Mouse (Mus musculus): ENCODE measurements around the gene Serpine1. TPM values are rescaled to one million over a fixed set of nuclear protein-coding genes. Genes with fewer than 3 reads are reported as not detected.

The Serpine1 gene
- total RNA-seq, 2 experiments from 2014 or later = 0.38 to 0.52 TPM

- no peak overlapping the region for H3K4me3 ChIP-seq
- H3K27ac ChIP-seq = peak overlapping the region; percentile 32; the same call in 1 of the 2 replicates
Observed at GRCm38 (mm10) chr5:137036211-137036610, 35.9 kb downstream of the Serpine1 start.

GRCm38 (mm10) chr5:137032641-137033074 is 39.4 kb downstream of the Serpine1 start:
- peak; percentile 81 to 82 for DNase-seq (ENCODE audit: low spot score in 2 of 2)
- H3K27ac ChIP-seq = peak overlapping the region; percentile 92
- H3K4me3 ChIP-seq = peak overlapping the region; percentile 72
- TF ChIP-seq CTCF (conservative IDR thresholded peaks at IDR 0.05) = no peak

More at GRCm38 (mm10) chr5:137036211-137036610, 35.9 kb downstream of the Serpine1 start:
- DNase-seq (ENCODE audit: low spot score in 2 of 2) = no peak
- no peak for TF ChIP-seq CTCF (conservative IDR thresholded peaks at IDR 0.05)

- TF ChIP-seq CTCF (conservative IDR thresholded peaks at IDR 0.05) = peak; percentile 37
- DNase-seq (ENCODE audit: low spot score in 2 of 2) = peak; percentile 67 to 72
- Histone ChIP-seq H3K27ac (peak overlapping the region; percentile 92), H3K4me3 (peak overlapping the region; percentile 72)
Observed at GRCm38 (mm10) chr5:137032033-137032421, 40.0 kb downstream of the Serpine1 start.

GRCm38 (mm10) chr5:137031076-137032032 is 40.7 kb downstream of the Serpine1 start:
- Histone ChIP-seq H3K27ac (peak overlapping the region; percentile 92), H3K4me3 (peak overlapping the region; percentile 72)
- no peak for TF ChIP-seq CTCF (conservative IDR thresholded peaks at IDR 0.05)
- peak in 1 of 2 experiments; percentile 26 for DNase-seq (ENCODE audit: low spot score in 2 of 2)

GRCm38 (mm10) chr5:137030416-137030810 is 41.7 kb downstream of the Serpine1 start:
- peak; percentile 56 to 64 for DNase-seq (ENCODE audit: low spot score in 2 of 2)
- TF ChIP-seq CTCF (conservative IDR thresholded peaks at IDR 0.05) = no peak
- Histone ChIP-seq H3K4me3 (peak overlapping the region; percentile 72), H3K27ac (peak overlapping the region; percentile 92)

- H3K27ac ChIP-seq = peak overlapping the region; percentile 92
- DNase-seq (ENCODE audit: low spot score in 2 of 2) = peak; percentile 94 to 95
- peak overlapping the region; percentile 72 for H3K4me3 ChIP-seq
- no peak for TF ChIP-seq CTCF (conservative IDR thresholded peaks at IDR 0.05)
Observed at GRCm38 (mm10) chr5:137029643-137030415, 42.2 kb downstream of the Serpine1 start.

- Histone ChIP-seq H3K27ac (no peak overlapping the region), H3K4me3 (peak overlapping the region; percentile 72)
- DNase-seq (ENCODE audit: low spot score in 2 of 2) = no peak
- no peak for TF ChIP-seq CTCF (conservative IDR thresholded peaks at IDR 0.05)
Observed at GRCm38 (mm10) chr5:137029273-137029585, 42.8 kb downstream of the Serpine1 start.

- H3K4me3 ChIP-seq = no peak overlapping the region
- no peak for TF ChIP-seq CTCF (conservative IDR thresholded peaks at IDR 0.05)
- no peak for DNase-seq (ENCODE audit: low spot score in 2 of 2)
- no peak overlapping the region for H3K27ac ChIP-seq
Observed at GRCm38 (mm10) chr5:137028561-137029272, 43.4 kb downstream of the Serpine1 start.

- no peak for DNase-seq (ENCODE audit: low spot score in 2 of 2)
- TF ChIP-seq CTCF (conservative IDR thresholded peaks at IDR 0.05) = no peak
- H3K27ac ChIP-seq = no peak within 1 kb of the TSS
- peak within 1 kb of the TSS; percentile 12; the same call in 1 of the 2 replicates for H3K4me3 ChIP-seq
Observed at GRCm38 (mm10) chr5:137026092-137026491, 46.0 kb downstream of the Serpine1 start, which contains the start of gene Vgf. TSS of gene Vgf (plus strand) at chr5:137026392.

- DNase-seq (ENCODE audit: low spot score in 2 of 2) = peak; percentile 65 to 86
- no peak overlapping the region for H3K27ac ChIP-seq
- TF ChIP-seq CTCF (conservative IDR thresholded peaks at IDR 0.05) = peak; percentile 97
- H3K4me3 ChIP-seq = peak overlapping the region; percentile 12; the same call in 1 of the 2 replicates
Observed at GRCm38 (mm10) chr5:137025132-137025531, 46.9 kb downstream of the Serpine1 start.

- DNase-seq (ENCODE audit: low spot score in 2 of 2) = no peak
- H3K4me3 ChIP-seq = no peak overlapping the region
- H3K27ac ChIP-seq = no peak overlapping the region
- TF ChIP-seq CTCF (conservative IDR thresholded peaks at IDR 0.05) = no peak
Observed at GRCm38 (mm10) chr5:137024318-137024717, 47.8 kb downstream of the Serpine1 start.

GRCm38 (mm10) chr5:137015913-137016312 is 56.2 kb downstream of the Serpine1 start:
- no peak for TF ChIP-seq CTCF (conservative IDR thresholded peaks at IDR 0.05)
- DNase-seq (ENCODE audit: low spot score in 2 of 2) = no peak
- Histone ChIP-seq H3K27ac (no peak overlapping the region), H3K4me3 (no peak overlapping the region)
